Mouse (Mus musculus): ENCODE measurements at regions not wholly inside any gene's neighbourhood (a gene's known extent, or its start where the extent isn't known, plus 50 kb on each side); places are given as distances from the start of the nearest gene placed in this dataset.
A peak's percentile ranks its signal among the peaks of the same experiment; 100 is the strongest.

DNA sequence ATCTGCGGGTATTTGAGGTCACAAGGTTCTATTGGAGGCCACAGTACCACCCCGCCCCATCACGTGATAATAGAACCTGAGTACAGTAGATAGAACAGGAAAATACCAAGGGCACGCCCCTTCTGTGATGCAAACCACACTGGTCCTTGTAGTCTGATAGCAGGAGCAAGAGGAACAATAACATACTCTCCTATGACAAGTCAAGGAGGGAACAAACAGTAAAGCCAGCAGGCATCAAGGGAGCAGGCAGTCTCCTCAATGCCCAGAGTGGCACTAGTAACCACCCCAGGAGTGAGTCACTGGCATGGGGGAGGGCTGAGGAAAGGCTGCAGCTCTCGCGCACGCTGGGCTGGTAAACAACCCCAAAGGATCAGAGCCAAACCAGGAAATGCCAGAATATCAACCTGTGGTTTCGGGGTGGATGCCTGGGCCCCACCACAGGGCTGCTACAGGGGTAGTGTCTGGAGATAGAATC is 150.5 kb upstream of the Tmc1 start:
- ATAC-seq (replicated peaks; ENCODE audit: low FRiP score), result no peak
- WGBS, result 89% methylated on average over 8 of the region's 8 CpGs

DNA sequence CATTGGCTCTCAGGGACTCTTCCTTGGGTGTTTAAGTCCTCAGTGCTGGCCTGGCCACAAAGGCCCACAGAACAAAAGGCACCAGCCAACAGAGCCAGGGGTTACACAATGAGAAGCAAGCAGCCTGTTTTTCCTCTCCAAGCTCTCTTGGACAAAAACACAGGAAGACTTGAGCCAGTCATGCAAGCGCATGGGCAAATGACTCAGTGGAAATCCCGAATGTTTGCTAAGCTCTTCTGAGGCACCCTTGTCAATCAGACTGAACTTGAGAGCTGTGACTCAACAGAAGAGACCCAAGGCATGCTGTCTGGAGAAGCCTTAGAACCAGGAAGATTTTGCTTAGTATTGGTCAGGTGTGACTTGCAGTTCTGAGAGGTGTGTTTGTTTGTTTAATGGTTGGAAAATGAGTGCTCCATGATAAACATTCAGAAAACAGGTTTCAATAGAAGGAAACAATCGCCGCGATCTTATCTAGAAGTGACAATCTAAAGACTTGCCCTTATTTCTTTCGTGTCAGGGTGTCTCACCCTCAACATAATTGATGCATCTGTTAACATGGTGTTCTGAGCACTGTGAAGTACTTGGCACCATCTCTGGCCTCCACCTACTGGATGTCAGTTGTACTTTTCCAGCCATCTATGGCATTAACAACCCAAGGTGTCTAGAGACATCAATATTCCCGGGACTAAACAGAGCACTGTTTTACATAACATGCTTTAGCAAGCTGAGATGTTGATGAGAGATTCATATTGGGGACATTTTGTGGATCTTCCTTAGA is 124.0 kb upstream of the Tmc1 start:
- no peak overlapping the region for H3K9ac ChIP-seq (ENCODE audit: low read length)
- H3K4me3 ChIP-seq (ENCODE audit: low read depth, low read length), result no peak overlapping the region
- no peaks in the 10 kb centered on the region for H3K36me3 ChIP-seq (ENCODE audit: control insufficient read depth, insufficient read depth, low read length)
- 77% methylated on average over 7 of the region's 7 CpGs for WGBS
- H3K9me3 ChIP-seq (ENCODE audit: control insufficient read depth, low read length), result no peaks in the 10 kb centered on the region
- H3K27ac ChIP-seq (ENCODE audit: low read depth, low read length), result no peak overlapping the region
- ATAC-seq (replicated peaks; ENCODE audit: low FRiP score) (0 out of 2 replicates have a peak, but pooled peaks have one; percentile 27), DNase-seq (ENCODE audit: low spot score) (no peak)
- no peaks in the 10 kb centered on the region for H3K27me3 ChIP-seq (ENCODE audit: control insufficient read depth, insufficient read depth, low read length)
- H3K4me2 ChIP-seq (ENCODE audit: low read depth, low read length, severe bottlenecking), result no peak overlapping the region
- no peaks in the 10 kb centered on the region for H3K4me1 ChIP-seq (replicated peaks; ENCODE audit: control insufficient read depth, insufficient read depth, low read length)

More for the DNA sequence above, 150.5 kb upstream of the Tmc1 start:
- no peaks in the 10 kb centered on the region for H3K27me3 ChIP-seq (ENCODE audit: control insufficient read depth, insufficient read depth, low read length)
- no peak overlapping the region for H3K9ac ChIP-seq (ENCODE audit: low read length)
- no peak overlapping the region for H3K27ac ChIP-seq (ENCODE audit: low read depth, low read length)
- no peaks in the 10 kb centered on the region for H3K9me3 ChIP-seq (ENCODE audit: control insufficient read depth, low read length)
- H3K4me1 ChIP-seq (replicated peaks; ENCODE audit: control insufficient read depth, insufficient read depth, low read length), result no peaks in the 10 kb centered on the region
- no peak overlapping the region for H3K4me2 ChIP-seq (ENCODE audit: low read depth, low read length, severe bottlenecking)
- no peaks in the 10 kb centered on the region for H3K36me3 ChIP-seq (ENCODE audit: control insufficient read depth, insufficient read depth, low read length)
- no peak for DNase-seq (ENCODE audit: low spot score)
- no peak overlapping the region for H3K4me3 ChIP-seq (ENCODE audit: low read depth, low read length)

DNA sequence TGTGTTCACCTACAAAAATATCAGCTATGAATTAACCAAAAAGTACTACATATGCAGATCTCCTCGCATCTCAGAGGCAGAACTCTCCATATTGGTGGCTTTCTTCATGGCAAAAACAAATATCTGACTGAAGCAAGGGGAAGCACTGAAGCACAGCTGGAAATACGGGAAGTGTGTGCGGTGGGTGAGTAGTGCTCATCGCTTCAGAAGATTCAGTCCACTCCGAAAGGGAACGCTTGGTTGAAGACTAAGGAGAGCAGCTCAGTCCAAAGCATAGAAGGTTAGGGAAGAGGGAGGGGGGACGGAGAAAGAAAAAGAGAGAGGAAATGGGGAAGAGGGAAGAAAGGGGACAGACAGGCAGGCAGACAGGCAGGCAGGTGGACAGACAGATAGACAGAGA is 114.4 kb upstream of the Tmc1 start:
- ATAC-seq (replicated peaks; ENCODE audit: low FRiP score) (no peak), DNase-seq (ENCODE audit: low spot score) (no peak)
- no peaks in the 10 kb centered on the region for H3K9me3 ChIP-seq (ENCODE audit: control insufficient read depth, low read length)
- no peak overlapping the region for H3K4me2 ChIP-seq (ENCODE audit: low read depth, low read length, severe bottlenecking)
- no peak overlapping the region for H3K9ac ChIP-seq (ENCODE audit: low read length)
- H3K36me3 ChIP-seq (ENCODE audit: control insufficient read depth, insufficient read depth, low read length), result no peaks in the 10 kb centered on the region
- H3K27ac ChIP-seq (ENCODE audit: low read depth, low read length), result no peak overlapping the region
- no peak overlapping the region for H3K4me3 ChIP-seq (ENCODE audit: low read depth, low read length)
- H3K27me3 ChIP-seq (ENCODE audit: control insufficient read depth, insufficient read depth, low read length), result no peaks in the 10 kb centered on the region
- 93% methylated on average over 7 of the region's 7 CpGs for WGBS
- H3K4me1 ChIP-seq (replicated peaks; ENCODE audit: control insufficient read depth, insufficient read depth, low read length), result no peaks in the 10 kb centered on the region

DNA sequence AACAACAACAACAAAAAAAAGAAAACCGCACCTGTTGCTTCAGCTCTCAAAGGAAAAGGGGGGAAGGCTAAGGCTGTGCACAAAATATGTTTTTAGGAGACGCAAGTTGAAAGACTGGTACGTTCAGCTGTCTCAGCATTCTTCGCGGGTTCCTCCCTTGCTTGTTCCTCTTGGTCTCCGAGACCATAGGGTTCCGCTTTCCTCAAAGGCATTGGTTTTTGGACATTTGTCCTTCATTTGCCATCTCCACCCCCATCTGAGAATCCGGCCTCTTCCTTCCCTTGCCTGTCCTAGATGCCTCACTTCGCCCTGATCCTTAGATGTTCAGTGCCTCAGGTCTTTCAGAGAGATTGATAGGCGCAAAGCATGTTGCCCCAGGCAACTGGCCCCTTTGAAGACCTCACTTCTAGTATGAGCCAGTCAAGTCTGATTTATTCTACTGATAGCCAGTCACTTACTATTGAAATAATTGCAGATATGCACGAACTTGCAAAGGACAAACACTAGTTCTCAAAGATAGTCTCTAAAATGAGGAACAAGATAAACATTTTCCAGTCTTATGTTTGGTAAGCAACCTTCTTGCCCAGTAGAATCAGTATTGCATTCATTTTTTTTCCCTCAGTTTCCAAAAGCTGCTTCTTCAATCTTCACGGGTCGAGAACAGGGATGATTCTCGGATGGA is 112.6 kb upstream of the Tmc1 start:
- Histone ChIP-seq H3K9me3 (ENCODE audit: control insufficient read depth, low read length) (no peaks in the 10 kb centered on the region), H3K4me1 (replicated peaks; ENCODE audit: control insufficient read depth, insufficient read depth, low read length) (no peaks in the 10 kb centered on the region), H3K4me2 (ENCODE audit: low read depth, low read length, severe bottlenecking) (no peak overlapping the region), H3K27me3 (ENCODE audit: control insufficient read depth, insufficient read depth, low read length) (no peaks in the 10 kb centered on the region), H3K9ac (ENCODE audit: low read length) (no peak overlapping the region), H3K4me3 (ENCODE audit: low read depth, low read length) (no peak overlapping the region), H3K36me3 (ENCODE audit: control insufficient read depth, insufficient read depth, low read length) (no peaks in the 10 kb centered on the region), H3K27ac (ENCODE audit: low read depth, low read length) (no peak overlapping the region)
- DNase-seq (ENCODE audit: low spot score), result no peak
- 91% methylated on average over 14 of the region's 14 CpGs for WGBS
- no peak for ATAC-seq (replicated peaks; ENCODE audit: low FRiP score)

DNA sequence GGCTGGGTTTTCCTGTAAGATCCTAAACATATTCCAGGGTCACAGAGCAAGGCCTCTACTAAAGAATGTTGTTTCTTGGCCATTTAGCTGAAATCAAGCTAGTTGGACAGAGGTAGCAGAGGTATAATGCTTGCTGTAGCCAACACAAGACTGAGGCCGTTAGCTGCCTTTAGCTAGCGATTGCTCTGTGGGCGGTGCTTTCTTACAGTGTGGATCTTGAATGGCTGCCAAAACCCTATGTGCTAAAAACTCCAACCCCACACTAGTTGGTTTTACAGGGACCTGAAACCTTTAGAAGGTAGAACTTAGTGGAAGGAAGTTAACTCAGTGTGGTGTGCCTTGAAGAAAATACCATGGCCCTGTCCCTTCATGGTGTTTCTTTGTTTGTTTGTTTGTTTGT is 110.9 kb upstream of the Tmc1 start:
- H3K27me3 ChIP-seq (ENCODE audit: control insufficient read depth, insufficient read depth, low read length), result no peaks in the 10 kb centered on the region
- 93% methylated on average over 3 of the region's 3 CpGs for WGBS

DNA sequence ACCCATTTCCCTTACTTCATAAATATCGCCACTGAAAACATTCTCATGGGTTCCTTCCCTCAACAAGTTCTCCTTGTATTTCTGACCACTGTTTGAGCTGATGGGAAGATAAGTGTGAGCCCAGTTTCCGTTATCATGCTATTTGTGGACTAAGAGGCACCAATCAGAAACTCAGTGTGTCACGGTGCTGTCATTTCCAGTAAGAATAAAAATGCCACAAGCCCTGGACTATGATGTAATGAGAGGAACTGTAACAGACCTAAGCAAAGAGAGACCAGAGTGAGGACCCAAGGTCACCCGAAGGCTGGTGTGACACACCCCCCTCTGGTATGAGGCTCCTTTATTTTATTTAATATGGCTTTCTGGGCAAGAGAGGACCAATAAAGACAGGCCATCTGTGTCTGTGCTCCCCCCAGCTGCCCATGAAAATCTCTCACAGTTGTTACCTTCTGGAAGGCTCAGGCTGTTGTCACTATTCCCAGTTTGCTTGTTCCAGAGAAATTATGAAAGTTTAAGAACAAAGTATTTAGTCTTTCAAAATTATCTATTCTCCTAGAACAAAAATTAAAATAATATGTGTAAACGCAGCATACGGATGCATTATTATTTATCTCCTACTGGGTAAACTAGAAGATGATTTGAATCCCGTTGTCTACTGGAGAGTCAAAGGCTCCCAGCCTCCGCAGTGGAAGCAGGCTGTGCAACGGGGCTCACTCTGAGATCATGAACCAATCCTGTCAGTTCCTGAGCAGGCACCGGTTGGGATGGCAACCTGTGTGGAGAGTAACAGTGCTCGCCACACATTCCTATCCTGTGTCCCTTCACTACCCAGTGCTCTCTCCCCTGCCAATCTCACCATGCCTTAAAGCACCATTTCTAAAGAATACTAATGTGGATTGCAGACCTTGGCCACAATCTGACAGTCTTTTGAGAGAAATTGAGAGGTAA is 99.9 kb upstream of the Tmc1 start:
- no peak overlapping the region for H3K27ac ChIP-seq (ENCODE audit: low read depth, low read length)
- DNase-seq (ENCODE audit: low spot score) (no peak), ATAC-seq (replicated peaks; ENCODE audit: low FRiP score) (peak; percentile 44)
- H3K9me3 ChIP-seq (ENCODE audit: control insufficient read depth, low read length), result no peaks in the 10 kb centered on the region
- no peak overlapping the region for H3K9ac ChIP-seq (ENCODE audit: low read length)
- 89% methylated on average over 11 of the region's 11 CpGs for WGBS
- H3K4me2 ChIP-seq (ENCODE audit: low read depth, low read length, severe bottlenecking), result no peak overlapping the region
- no peak overlapping the region for H3K4me3 ChIP-seq (ENCODE audit: low read depth, low read length)
- H3K27me3 ChIP-seq (ENCODE audit: control insufficient read depth, insufficient read depth, low read length), result no peaks in the 10 kb centered on the region
- no peaks in the 10 kb centered on the region for H3K4me1 ChIP-seq (replicated peaks; ENCODE audit: control insufficient read depth, insufficient read depth, low read length)
- H3K36me3 ChIP-seq (ENCODE audit: control insufficient read depth, insufficient read depth, low read length), result no peaks in the 10 kb centered on the region

More for the DNA sequence above, 110.9 kb upstream of the Tmc1 start:
- H3K36me3 ChIP-seq (ENCODE audit: control insufficient read depth, insufficient read depth, low read length), result no peaks in the 10 kb centered on the region
- DNase-seq (ENCODE audit: low spot score) (no peak), ATAC-seq (replicated peaks; ENCODE audit: low FRiP score) (no peak)
- no peak overlapping the region for H3K4me2 ChIP-seq (ENCODE audit: low read depth, low read length, severe bottlenecking)
- H3K27ac ChIP-seq (ENCODE audit: low read depth, low read length), result no peak overlapping the region
- no peaks in the 10 kb centered on the region for H3K9me3 ChIP-seq (ENCODE audit: control insufficient read depth, low read length)
- no peak overlapping the region for H3K4me3 ChIP-seq (ENCODE audit: low read depth, low read length)
- H3K4me1 ChIP-seq (replicated peaks; ENCODE audit: control insufficient read depth, insufficient read depth, low read length), result no peaks in the 10 kb centered on the region
- no peak overlapping the region for H3K9ac ChIP-seq (ENCODE audit: low read length)

DNA sequence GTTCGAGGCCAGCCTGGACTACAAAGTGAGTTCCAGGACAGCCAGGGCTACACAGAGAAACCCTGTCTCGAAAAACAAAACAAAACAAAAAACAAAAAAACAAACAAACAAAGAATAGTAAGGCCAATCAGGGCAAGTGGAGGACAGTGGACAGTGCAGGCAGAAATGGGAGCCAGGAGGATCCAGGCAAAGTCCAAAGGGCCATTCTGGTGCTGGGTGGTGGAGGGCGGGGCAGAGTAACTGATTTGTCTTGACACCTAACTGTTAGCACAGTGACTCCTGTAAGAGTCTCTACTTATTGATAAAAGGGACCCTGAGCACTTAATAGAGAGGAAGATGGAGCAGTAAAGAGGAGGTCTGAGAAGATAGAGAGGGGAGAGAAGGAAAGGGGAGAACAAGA is 98.8 kb upstream of the Tmc1 start:
- DNase-seq (ENCODE audit: low spot score), result no peak
- Histone ChIP-seq H3K27ac (ENCODE audit: low read depth, low read length) (no peak overlapping the region), H3K36me3 (ENCODE audit: control insufficient read depth, insufficient read depth, low read length) (no peaks in the 10 kb centered on the region), H3K4me1 (replicated peaks; ENCODE audit: control insufficient read depth, insufficient read depth, low read length) (no peaks in the 10 kb centered on the region), H3K4me3 (ENCODE audit: low read depth, low read length) (no peak overlapping the region), H3K27me3 (ENCODE audit: control insufficient read depth, insufficient read depth, low read length) (no peaks in the 10 kb centered on the region), H3K9me3 (ENCODE audit: control insufficient read depth, low read length) (no peaks in the 10 kb centered on the region), H3K4me2 (ENCODE audit: low read depth, low read length, severe bottlenecking) (no peak overlapping the region), H3K9ac (ENCODE audit: low read length) (no peak overlapping the region)
- ATAC-seq (replicated peaks; ENCODE audit: low FRiP score), result no peak
- WGBS, result 89% methylated on average over 3 of the region's 3 CpGs

DNA sequence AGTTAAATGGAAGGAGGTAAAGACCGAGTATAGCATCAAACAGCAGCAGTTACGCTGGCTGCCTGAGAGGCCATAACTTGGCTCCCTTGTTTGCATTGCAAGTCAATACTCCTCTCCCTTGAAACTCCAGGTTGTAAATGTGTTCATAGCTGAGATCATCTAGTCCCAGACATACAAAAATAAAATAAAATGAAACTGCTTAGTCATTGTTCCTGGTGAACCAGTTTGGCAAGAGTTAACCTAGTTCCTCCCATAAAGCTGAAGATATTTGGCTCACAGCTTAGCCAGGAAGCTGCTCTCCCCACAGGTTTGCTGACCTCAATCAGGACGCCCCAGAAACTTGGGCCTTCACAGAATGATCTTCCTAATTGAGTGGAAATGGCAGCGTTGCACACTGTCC is 97.9 kb upstream of the Tmc1 start:
- H3K9me3 ChIP-seq (ENCODE audit: control insufficient read depth, low read length), result no peaks in the 10 kb centered on the region
- no peak overlapping the region for H3K9ac ChIP-seq (ENCODE audit: low read length)
- no peak overlapping the region for H3K4me2 ChIP-seq (ENCODE audit: low read depth, low read length, severe bottlenecking)
- no peaks in the 10 kb centered on the region for H3K36me3 ChIP-seq (ENCODE audit: control insufficient read depth, insufficient read depth, low read length)
- DNase-seq (ENCODE audit: low spot score), result no peak
- H3K4me1 ChIP-seq (replicated peaks; ENCODE audit: control insufficient read depth, insufficient read depth, low read length), result no peaks in the 10 kb centered on the region
- WGBS, result 81% methylated on average over 4 of the region's 4 CpGs
- no peaks in the 10 kb centered on the region for H3K27me3 ChIP-seq (ENCODE audit: control insufficient read depth, insufficient read depth, low read length)
- no peak for ATAC-seq (replicated peaks; ENCODE audit: low FRiP score)
- H3K27ac ChIP-seq (ENCODE audit: low read depth, low read length), result no peak overlapping the region
- H3K4me3 ChIP-seq (ENCODE audit: low read depth, low read length), result no peak overlapping the region

All from forebrain, embryonic 11.5 days (tissue).